Mouse (Mus musculus) E14TG2a.4 (cell line): ENCODE results near the gene Eva1c.
A peak's percentile ranks its signal among the peaks of the same experiment; 100 is the strongest.

Source experiments
- H3K27me3 ChIP-seq: 2 replicates; pipeline ENCODE4 v1.6.1; 2014; ENCODE audit warnings: low read length, control low read depth; ENCODE audit not compliant: insufficient read depth
- H3K36me3 ChIP-seq: 2 replicates; pipeline ENCODE4 v1.6.1; 2014; ENCODE audit warnings: low read length, control low read depth; ENCODE audit not compliant: insufficient read depth
- H3K4me1 ChIP-seq: replicated peaks from 2 replicates; pipeline ENCODE4 v1.6.1; 2014; ENCODE audit warnings: low read depth, low read length, control low read depth
- H3K4me3 ChIP-seq: replicated peaks from 2 replicates; pipeline ENCODE4 v1.5.1; 2014; ENCODE audit warnings: mild to moderate bottlenecking, low read length
- H3K9me3 ChIP-seq: 2 replicates; pipeline ENCODE4 v1.6.1; 2014; ENCODE audit warnings: low read length, control low read depth
- CTCF ChIP-seq: conservative IDR thresholded peaks from 2 replicates; pipeline ENCODE4 v1.5.1; 2014; ENCODE audit warnings: low read length
- NANOG ChIP-seq: IDR thresholded peaks from 2 replicates; pipeline ENCODE4 v1.6.1; 2014; ENCODE audit warnings: borderline replicate concordance, low read length, mixed read lengths
- POU5F1 ChIP-seq: IDR thresholded peaks from 2 replicates; pipeline ENCODE4 v1.6.1; 2014; ENCODE audit warnings: low read length, borderline replicate concordance

Eva1c gene

GRCm38 (mm10) chr16:90848697-90849096, 22.2 kb downstream of the Eva1c start:
- Histone ChIP-seq H3K27me3 (peaks cover 26% of the 10 kb centered on the region), H3K4me3 (no peak overlapping the region), H3K9me3 (no peaks in the 10 kb centered on the region), H3K36me3 (no peaks in the 10 kb centered on the region), H3K4me1 (peaks cover 22% of the 10 kb centered on the region)
- TF ChIP-seq CTCF: no peak
- no peak for TF ChIP-seq POU5F1
- TF ChIP-seq NANOG: no peak

DNA sequence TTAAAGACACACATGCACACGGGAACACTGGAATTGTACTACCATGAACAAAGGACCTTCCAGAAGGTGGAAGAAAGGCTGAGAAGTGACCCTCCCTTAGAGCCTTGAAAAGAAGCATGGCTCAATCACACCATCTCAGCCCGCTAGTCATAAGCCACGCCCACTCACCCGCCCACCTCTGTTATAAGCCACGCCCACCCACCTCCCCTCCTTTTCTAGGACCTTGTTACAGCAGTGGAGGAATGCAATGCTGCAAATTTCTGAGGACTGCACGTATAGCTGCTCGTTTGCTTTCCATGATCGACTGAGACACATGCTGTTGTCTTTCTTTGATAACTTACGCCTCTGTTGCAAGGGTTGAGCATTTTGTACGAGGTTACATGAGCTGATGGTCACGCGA, 22.7 kb downstream of the Eva1c start:
- peaks cover 22% of the 10 kb centered on the region for H3K4me1 ChIP-seq
- H3K9me3 ChIP-seq: no peaks in the 10 kb centered on the region
- H3K36me3 ChIP-seq: no peaks in the 10 kb centered on the region
- peaks cover 23% of the 10 kb centered on the region for H3K27me3 ChIP-seq
- H3K4me3 ChIP-seq: peak overlapping the region; percentile 27; the same call in 1 of the 2 replicates
- no peak for TF ChIP-seq CTCF
- TF ChIP-seq POU5F1: no peak
- no peak for TF ChIP-seq NANOG

DNA sequence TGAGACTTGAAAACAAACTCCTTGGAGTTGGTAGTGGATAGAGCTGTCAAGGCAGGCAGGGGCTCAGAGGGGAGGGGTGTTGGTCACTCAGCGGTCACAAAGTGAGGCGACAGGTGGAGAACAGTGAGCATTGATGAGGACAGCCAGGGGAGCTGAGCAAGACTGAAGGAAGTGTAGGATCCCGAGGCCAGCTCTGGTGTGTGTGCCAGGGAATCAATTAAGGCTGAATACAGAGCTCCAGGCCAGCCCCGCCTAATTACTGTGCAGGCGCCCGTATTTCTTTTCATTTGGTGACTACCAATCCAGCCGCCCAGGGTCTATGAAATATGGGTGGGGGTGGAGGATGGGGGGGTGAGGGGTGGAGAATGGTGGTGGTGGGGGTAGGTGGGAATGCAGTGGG, 24.4 kb downstream of the Eva1c start:
- H3K36me3 ChIP-seq: no peaks in the 10 kb centered on the region
- no peak overlapping the region for H3K4me3 ChIP-seq
- H3K9me3 ChIP-seq: no peaks in the 10 kb centered on the region
- no peak for TF ChIP-seq CTCF
- TF ChIP-seq POU5F1: no peak
- no peak for TF ChIP-seq NANOG
- H3K4me1 ChIP-seq: peaks cover 26% of the 10 kb centered on the region
- peaks cover 18% of the 10 kb centered on the region for H3K27me3 ChIP-seq

DNA sequence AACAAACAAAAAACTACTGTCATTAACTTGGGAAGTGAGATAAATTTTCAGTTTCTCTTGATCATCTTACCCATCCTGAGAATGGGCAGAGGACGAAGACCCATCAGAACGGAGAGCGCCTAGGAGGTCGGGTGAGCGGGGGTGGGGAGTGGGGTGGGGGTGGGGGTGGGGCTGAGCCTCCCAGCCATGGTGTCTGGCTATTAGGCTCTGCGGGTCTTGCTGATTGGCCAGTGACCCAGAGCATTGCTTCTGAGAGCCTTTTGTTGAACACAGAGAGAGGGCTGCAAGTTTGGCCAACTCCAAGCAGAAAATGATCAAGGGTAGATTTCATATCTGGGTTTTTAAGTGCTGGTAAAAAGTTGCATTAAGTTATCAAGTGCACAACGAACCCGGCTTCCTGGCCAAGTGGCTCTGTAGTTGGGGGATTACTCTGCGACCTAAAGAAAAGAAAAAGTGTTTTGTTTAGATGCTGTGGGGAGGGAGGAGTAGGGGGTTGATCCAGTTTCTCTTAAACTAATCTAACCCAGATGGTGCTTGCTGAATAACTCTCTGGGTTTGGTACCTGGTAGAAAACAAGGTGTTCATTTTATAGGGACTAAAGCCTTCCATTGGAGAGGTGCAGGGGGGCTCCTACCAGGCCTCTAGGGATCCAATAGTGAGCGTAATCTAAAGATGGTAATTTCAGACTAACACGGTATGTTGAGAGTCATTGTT, 25.3 kb downstream of the Eva1c start:
- no peaks in the 10 kb centered on the region for H3K9me3 ChIP-seq
- H3K4me1 ChIP-seq: peaks cover 26% of the 10 kb centered on the region
- no peaks in the 10 kb centered on the region for H3K36me3 ChIP-seq
- H3K4me3 ChIP-seq: no peak overlapping the region
- peaks cover 18% of the 10 kb centered on the region for H3K27me3 ChIP-seq
- TF ChIP-seq CTCF (no peak), NANOG (no peak), POU5F1 (no peak)

DNA sequence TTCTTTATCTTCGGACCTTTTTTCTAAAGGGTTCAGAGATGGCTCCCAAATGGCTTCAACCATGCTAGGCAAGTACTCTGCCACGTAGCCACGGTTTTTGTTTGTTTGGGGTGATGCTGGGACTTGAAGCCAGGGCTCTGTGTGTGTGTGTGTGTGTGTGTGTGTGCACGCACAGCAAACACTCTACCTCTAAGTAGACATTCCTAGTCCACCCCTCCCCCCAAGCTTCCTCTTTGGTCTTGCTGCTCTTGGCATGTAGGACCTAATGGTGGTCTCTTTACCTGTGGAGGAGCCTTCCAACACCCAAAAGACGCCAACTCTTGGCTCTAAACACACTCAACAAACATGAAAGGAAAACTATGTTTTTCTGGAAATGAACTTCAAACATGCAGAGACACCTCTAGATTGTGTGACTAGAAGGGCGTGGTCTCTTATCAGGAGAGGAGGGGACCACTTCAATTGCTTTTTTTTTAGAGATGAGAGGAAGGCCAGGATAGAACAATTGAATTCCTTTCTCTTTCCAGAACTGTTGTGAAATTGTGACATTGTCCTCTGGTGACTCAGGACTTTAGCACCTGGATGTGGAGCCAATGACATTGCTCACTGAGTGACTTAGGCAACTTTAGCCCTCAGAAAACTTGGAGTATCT, 30.2 kb downstream of the Eva1c start:
- Histone ChIP-seq H3K4me3 (no peak overlapping the region), H3K4me1 (0 out of 2 replicates have a peak, but pooled peaks cover 7% of the 10 kb centered on the region), H3K27me3 (no peaks in the 10 kb centered on the region), H3K9me3 (no peaks in the 10 kb centered on the region), H3K36me3 (no peaks in the 10 kb centered on the region)
- TF ChIP-seq CTCF (no peak), NANOG (no peak), POU5F1 (no peak)

DNA sequence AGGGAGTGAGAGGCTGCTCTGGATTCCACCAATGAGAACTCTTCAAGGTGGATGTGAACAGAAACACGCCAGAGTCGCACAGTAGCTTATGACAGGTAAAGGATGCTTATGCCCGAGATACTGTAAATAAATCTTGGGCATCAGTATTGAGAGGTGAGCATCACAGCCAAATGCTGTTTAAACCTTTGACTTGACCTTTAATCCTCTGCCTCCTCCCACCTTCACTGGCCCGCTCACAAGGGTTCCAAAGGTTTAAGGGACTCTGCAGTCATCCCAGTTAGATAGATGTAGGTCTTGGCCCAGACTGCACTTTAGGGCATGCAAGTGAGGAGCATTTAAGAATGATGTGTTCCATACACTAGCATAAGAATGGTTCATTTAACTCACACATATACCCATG, 31.7 kb downstream of the Eva1c start:
- H3K36me3 ChIP-seq: no peaks in the 10 kb centered on the region
- TF ChIP-seq POU5F1: no peak
- TF ChIP-seq CTCF: no peak
- TF ChIP-seq NANOG: no peak
- H3K27me3 ChIP-seq: no peaks in the 10 kb centered on the region
- H3K4me1 ChIP-seq: 0 out of 2 replicates have a peak, but pooled peaks cover 4% of the 10 kb centered on the region
- H3K4me3 ChIP-seq: no peak overlapping the region
- no peaks in the 10 kb centered on the region for H3K9me3 ChIP-seq

- Histone ChIP-seq H3K27me3 (peaks cover 12% of the 10 kb centered on the region), H3K9me3 (no peaks in the 10 kb centered on the region), H3K36me3 (no peaks in the 10 kb centered on the region), H3K4me1 (peaks cover 8% of the 10 kb centered on the region), H3K4me3 (no peak overlapping the region)
- no peak for TF ChIP-seq POU5F1
- TF ChIP-seq CTCF: no peak
- no peak for TF ChIP-seq NANOG
Observed at GRCm38 (mm10) chr16:90863036-90863435, 36.5 kb downstream of the Eva1c start.

DNA sequence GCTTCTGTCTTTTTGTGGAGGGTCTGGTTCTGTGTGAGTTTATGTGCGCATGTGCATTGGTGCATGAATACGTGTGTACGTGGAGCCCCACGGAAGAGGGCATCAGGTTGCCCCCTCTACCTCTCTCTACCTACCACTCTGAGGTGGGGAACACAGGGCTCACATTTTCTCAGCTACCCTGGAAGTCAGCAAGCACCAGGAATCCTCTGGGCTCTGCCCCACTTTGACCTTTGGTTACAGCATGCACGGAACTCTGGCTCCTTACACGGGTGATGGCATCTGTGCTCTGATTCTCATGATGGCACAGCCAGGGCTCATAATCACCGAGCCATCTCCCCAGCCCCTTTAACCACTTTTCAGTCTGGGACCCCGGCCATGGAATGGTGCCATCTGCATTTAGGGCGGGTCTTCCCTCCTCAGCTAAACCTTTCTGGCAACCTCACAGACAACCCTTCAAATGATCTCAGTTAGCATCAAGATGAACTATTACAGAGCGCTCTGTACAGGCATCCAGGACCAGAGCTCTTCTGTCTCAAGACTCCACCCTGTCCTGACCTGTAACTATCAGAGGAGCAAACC, 37.0 kb downstream of the Eva1c start:
- Histone ChIP-seq H3K4me1 (peaks cover 13% of the 10 kb centered on the region), H3K27me3 (peaks cover 12% of the 10 kb centered on the region), H3K4me3 (no peak overlapping the region), H3K9me3 (no peaks in the 10 kb centered on the region), H3K36me3 (no peaks in the 10 kb centered on the region)
- TF ChIP-seq CTCF (no peak), POU5F1 (no peak), NANOG (no peak)
